Mouse (Mus musculus): ENCODE measurements around the gene Eif1. TPM values are rescaled to one million over a fixed set of nuclear protein-coding genes. Genes with fewer than 3 reads are reported as not detected.
A peak's percentile ranks its signal among the peaks of the same experiment; 100 is the strongest.

Eif1 gene
- polyA plus RNA-seq (2012; rRNA removed), result 229 and 342 TPM in 2 replicates
- 1,852 and 1,886 TPM in 2 replicates for polyA plus RNA-seq (2014; fragmentation: Nextera tagmentation; extraction: Ambion mirVana)

- H3K9ac ChIP-seq (ENCODE audit: low read depth, low read length, severe bottlenecking), result peak within 1 kb of the TSS; percentile 95
- no peaks in the 10 kb centered on the region for H3K27me3 ChIP-seq (ENCODE audit: control insufficient read depth, insufficient read depth, low read length)
- TF ChIP-seq POLR2A (IDR thresholded peaks at IDR 0.05; ENCODE audit: borderline replicate concordance, extremely low read depth, insufficient read depth, insufficient read length), result peak; percentile 82; the same call in 1 of the 2 replicates
- peak within 1 kb of the TSS; percentile 96 for H3K27ac ChIP-seq (replicated peaks; ENCODE audit: low read depth, low read length)
- WGBS, result under 1% methylated on average over 41 of the region's 58 CpGs
- peak within 1 kb of the TSS; percentile 72 for H3K4me2 ChIP-seq (replicated peaks; ENCODE audit: low read depth, low read length, severe bottlenecking)
- H3K4me1 ChIP-seq (ENCODE audit: control insufficient read depth, insufficient read depth, low read length), result no peaks in the 10 kb centered on the region
- ATAC-seq (ENCODE audit: low FRiP score, low read depth), result peak; percentile 91
- H3K36me3 ChIP-seq (ENCODE audit: control insufficient read depth, insufficient read depth, low read length), result peaks cover 19% of the 10 kb centered on the region
- H3K9me3 ChIP-seq (ENCODE audit: control insufficient read depth, low read length), result no peaks in the 10 kb centered on the region
- H3K4me3 ChIP-seq (replicated peaks; ENCODE audit: low read length), result peak within 1 kb of the TSS; percentile 82
- peak; percentile 100 for DNase-seq (ENCODE audit: low spot score)
Observed at GRCm38 (mm10) chr11:100319492-100320171, at the start of gene Eif1. Eif1 (plus strand) TSS chr11:100319885.

- no peaks in the 10 kb centered on the region for H3K9me3 ChIP-seq (ENCODE audit: control insufficient read depth, low read length)
- 78% methylated on average over 1 of the region's 1 CpGs for WGBS
Observed at GRCm38 (mm10) chr11:100271878-100272277, 47.8 kb upstream of the Eif1 start.

GRCm38 (mm10) chr11:100274719-100275118 lies 45.0 kb upstream of the Eif1 start:
- TF ChIP-seq POLR2A (IDR thresholded peaks at IDR 0.05; ENCODE audit: borderline replicate concordance, extremely low read depth, insufficient read depth, insufficient read length), result no peak
- H3K4me3 ChIP-seq (replicated peaks; ENCODE audit: low read length), result no peak overlapping the region
- no peak overlapping the region for H3K27ac ChIP-seq (replicated peaks; ENCODE audit: low read depth, low read length)
- ATAC-seq (ENCODE audit: low FRiP score, low read depth) (no peak), DNase-seq (ENCODE audit: low spot score) (no peak)
- H3K27me3 ChIP-seq (ENCODE audit: control insufficient read depth, insufficient read depth, low read length), result no peaks in the 10 kb centered on the region
- H3K9me3 ChIP-seq (ENCODE audit: control insufficient read depth, low read length), result no peaks in the 10 kb centered on the region
- H3K4me1 ChIP-seq (ENCODE audit: control insufficient read depth, insufficient read depth, low read length), result no peaks in the 10 kb centered on the region
- H3K4me2 ChIP-seq (replicated peaks; ENCODE audit: low read depth, low read length, severe bottlenecking), result no peak overlapping the region
- WGBS, result 66% methylated on average over 7 of the region's 7 CpGs
- H3K36me3 ChIP-seq (ENCODE audit: control insufficient read depth, insufficient read depth, low read length), result no peaks in the 10 kb centered on the region
- H3K9ac ChIP-seq (ENCODE audit: low read depth, low read length, severe bottlenecking), result no peak overlapping the region

More at GRCm38 (mm10) chr11:100271878-100272277, 47.8 kb upstream of the Eif1 start:
- no peak for ATAC-seq (ENCODE audit: low FRiP score, low read depth)
- TF ChIP-seq POLR2A (IDR thresholded peaks at IDR 0.05; ENCODE audit: borderline replicate concordance, extremely low read depth, insufficient read depth, insufficient read length), result no peak
- no peak for DNase-seq (ENCODE audit: low spot score)
- Histone ChIP-seq H3K9ac (ENCODE audit: low read depth, low read length, severe bottlenecking) (no peak overlapping the region), H3K4me1 (ENCODE audit: control insufficient read depth, insufficient read depth, low read length) (no peaks in the 10 kb centered on the region), H3K27ac (replicated peaks; ENCODE audit: low read depth, low read length) (no peak overlapping the region), H3K27me3 (ENCODE audit: control insufficient read depth, insufficient read depth, low read length) (no peaks in the 10 kb centered on the region), H3K4me2 (replicated peaks; ENCODE audit: low read depth, low read length, severe bottlenecking) (no peak overlapping the region), H3K4me3 (replicated peaks; ENCODE audit: low read length) (no peak overlapping the region), H3K36me3 (ENCODE audit: control insufficient read depth, insufficient read depth, low read length) (no peaks in the 10 kb centered on the region)

- WGBS, result 72% methylated on average over 5 of the region's 5 CpGs
- no peak overlapping the region for H3K27ac ChIP-seq (replicated peaks; ENCODE audit: low read depth, low read length)
- H3K4me2 ChIP-seq (replicated peaks; ENCODE audit: low read depth, low read length, severe bottlenecking), result no peak overlapping the region
Observed at GRCm38 (mm10) chr11:100275466-100275865, 44.2 kb upstream of the Eif1 start.

GRCm38 (mm10) chr11:100277726-100278480 lies 41.8 kb upstream of the Eif1 start:
- no peak overlapping the region for H3K4me3 ChIP-seq (replicated peaks; ENCODE audit: low read length)
- no peak overlapping the region for H3K4me2 ChIP-seq (replicated peaks; ENCODE audit: low read depth, low read length, severe bottlenecking)
- H3K9ac ChIP-seq (ENCODE audit: low read depth, low read length, severe bottlenecking), result no peak overlapping the region
- H3K9me3 ChIP-seq (ENCODE audit: control insufficient read depth, low read length), result no peaks in the 10 kb centered on the region
- no peaks in the 10 kb centered on the region for H3K27me3 ChIP-seq (ENCODE audit: control insufficient read depth, insufficient read depth, low read length)
- TF ChIP-seq POLR2A (IDR thresholded peaks at IDR 0.05; ENCODE audit: borderline replicate concordance, extremely low read depth, insufficient read depth, insufficient read length), result no peak
- H3K4me1 ChIP-seq (ENCODE audit: control insufficient read depth, insufficient read depth, low read length), result no peaks in the 10 kb centered on the region
- H3K27ac ChIP-seq (replicated peaks; ENCODE audit: low read depth, low read length), result no peak overlapping the region
- H3K36me3 ChIP-seq (ENCODE audit: control insufficient read depth, insufficient read depth, low read length), result no peaks in the 10 kb centered on the region
- ATAC-seq (ENCODE audit: low FRiP score, low read depth) (no peak), DNase-seq (ENCODE audit: low spot score) (no peak)
- WGBS, result 66% methylated on average over 15 of the region's 15 CpGs

More at GRCm38 (mm10) chr11:100275466-100275865, 44.2 kb upstream of the Eif1 start:
- no peaks in the 10 kb centered on the region for H3K4me1 ChIP-seq (ENCODE audit: control insufficient read depth, insufficient read depth, low read length)
- no peak overlapping the region for H3K4me3 ChIP-seq (replicated peaks; ENCODE audit: low read length)
- DNase-seq (ENCODE audit: low spot score) (no peak), ATAC-seq (ENCODE audit: low FRiP score, low read depth) (no peak)
- H3K9ac ChIP-seq (ENCODE audit: low read depth, low read length, severe bottlenecking), result no peak overlapping the region
- no peaks in the 10 kb centered on the region for H3K36me3 ChIP-seq (ENCODE audit: control insufficient read depth, insufficient read depth, low read length)
- no peaks in the 10 kb centered on the region for H3K9me3 ChIP-seq (ENCODE audit: control insufficient read depth, low read length)
- H3K27me3 ChIP-seq (ENCODE audit: control insufficient read depth, insufficient read depth, low read length), result no peaks in the 10 kb centered on the region
- TF ChIP-seq POLR2A (IDR thresholded peaks at IDR 0.05; ENCODE audit: borderline replicate concordance, extremely low read depth, insufficient read depth, insufficient read length), result no peak
